Mouse (Mus musculus) liver, embryonic 15.5 days (tissue): ENCODE measurements around the gene Gpsm3. TPM values are rescaled to one million over a fixed set of nuclear protein-coding genes. Genes with fewer than 3 reads are reported as not detected.

Experiments used
- ATAC-seq: fragments of 200-750 bp; cut with Nextera tagmentation; 2 replicates; pipeline ENCODE4 v1.8.0; 2017; ENCODE audit warnings: moderate number of reproducible peaks, mild to moderate bottlenecking, moderate library complexity; ENCODE audit not compliant: insufficient read depth
- H3K27ac ChIP-seq: fragments of 300-500 bp; sonication (generic); replicated peaks from 2 replicates; pipeline ENCODE4 v1.5.1; 2015; ENCODE audit warnings: mild to moderate bottlenecking, inconsistent platforms
- H3K27me3 ChIP-seq: fragments of 300-500 bp; sonication (generic); 2 replicates; pipeline ENCODE4 v1.6.1; 2015; ENCODE audit warnings: mild to moderate bottlenecking, inconsistent platforms
- H3K36me3 ChIP-seq: fragments of 300-500 bp; sonication (generic); replicated peaks from 2 replicates; pipeline ENCODE4 v1.6.1; 2015; ENCODE audit warnings: moderate library complexity, mild to moderate bottlenecking, inconsistent platforms
- H3K4me1 ChIP-seq: fragments of 300-500 bp; sonication (generic); replicated peaks from 2 replicates; pipeline ENCODE4 v1.6.1; 2015; ENCODE audit warnings: inconsistent platforms
- H3K4me2 ChIP-seq: fragments of 300-500 bp; sonication (generic); 2 replicates; pipeline ENCODE4 v1.6.1; 2015; ENCODE audit warnings: moderate library complexity, mild to moderate bottlenecking, inconsistent platforms
- H3K4me3 ChIP-seq: fragments of 300-500 bp; sonication (generic); replicated peaks from 2 replicates; pipeline ENCODE4 v1.5.1; 2015; ENCODE audit warnings: mild to moderate bottlenecking, inconsistent platforms
- H3K9ac ChIP-seq: fragments of 300-500 bp; sonication (generic); 2 replicates; pipeline ENCODE4 v1.6.1; 2015; ENCODE audit warnings: moderate library complexity, mild to moderate bottlenecking, inconsistent platforms
- H3K9me3 ChIP-seq: fragments of 300-500 bp; sonication (generic); replicated peaks from 2 replicates; pipeline ENCODE4 v1.6.1; 2016; ENCODE audit warnings: inconsistent platforms
- whole genome bisulfite sequencing: fragments of 180-500 bp; shearing (Covaris S2); methylation state at CpG from one replicate; pipeline ENCODE4 v1.1.7; 2015; ENCODE audit warnings: mixed read lengths; ENCODE audit not compliant: insufficient replicate concordance; 5-methylcytosine and 5-hydroxymethylcytosine counted together
- polyA plus RNA-seq: library from polyadenylated mRNA; unstranded; fragments of >200 nt; fragmentation: Nextera tagmentation; extraction: Ambion mirVana; gene quantifications from 2 replicates; pipeline ENCODE4 v1.2.1, GENCODE M21; 2015

The Gpsm3 gene
- polyA plus RNA-seq, 1 experiment from 2014 or later: 14.9 TPM

GRCm38 (mm10) chr17:34603375-34604060 lies 13.9 kb downstream of the Gpsm3 start, which contains the start of gene Rnf5:
Rnf5 (minus strand) TSS chr17:34603690.
- Histone ChIP-seq H3K27me3 (no peaks in the 10 kb centered on the region), H3K4me3 (peak within 1 kb of the TSS; percentile 89), H3K9me3 (no peaks in the 10 kb centered on the region), H3K4me2 (peak within 1 kb of the TSS; percentile 97), H3K9ac (peak within 1 kb of the TSS; percentile 94), H3K27ac (peak within 1 kb of the TSS; percentile 89), H3K36me3 (peaks cover 23% of the 10 kb centered on the region), H3K4me1 (peaks cover 71% of the 10 kb centered on the region)
- WGBS: under 1% methylated on average over 30 of the region's 30 CpGs
- peak; percentile 89 for ATAC-seq

GRCm38 (mm10) chr17:34604061-34604508 lies 14.5 kb downstream of the Gpsm3 start, which contains the start of gene Agpat1:
Agpat1 (plus strand) TSS chr17:34604262.
- Histone ChIP-seq H3K27me3 (no peaks in the 10 kb centered on the region), H3K9me3 (no peaks in the 10 kb centered on the region), H3K4me1 (peaks cover 73% of the 10 kb centered on the region), H3K9ac (peak within 1 kb of the TSS; percentile 94), H3K27ac (peak within 1 kb of the TSS; percentile 89), H3K4me3 (peak within 1 kb of the TSS; percentile 89), H3K36me3 (peaks cover 23% of the 10 kb centered on the region), H3K4me2 (peak within 1 kb of the TSS; percentile 97)
- ATAC-seq: peak; percentile 79
- WGBS: 0% methylated on average over 35 of the region's 35 CpGs

DNA sequence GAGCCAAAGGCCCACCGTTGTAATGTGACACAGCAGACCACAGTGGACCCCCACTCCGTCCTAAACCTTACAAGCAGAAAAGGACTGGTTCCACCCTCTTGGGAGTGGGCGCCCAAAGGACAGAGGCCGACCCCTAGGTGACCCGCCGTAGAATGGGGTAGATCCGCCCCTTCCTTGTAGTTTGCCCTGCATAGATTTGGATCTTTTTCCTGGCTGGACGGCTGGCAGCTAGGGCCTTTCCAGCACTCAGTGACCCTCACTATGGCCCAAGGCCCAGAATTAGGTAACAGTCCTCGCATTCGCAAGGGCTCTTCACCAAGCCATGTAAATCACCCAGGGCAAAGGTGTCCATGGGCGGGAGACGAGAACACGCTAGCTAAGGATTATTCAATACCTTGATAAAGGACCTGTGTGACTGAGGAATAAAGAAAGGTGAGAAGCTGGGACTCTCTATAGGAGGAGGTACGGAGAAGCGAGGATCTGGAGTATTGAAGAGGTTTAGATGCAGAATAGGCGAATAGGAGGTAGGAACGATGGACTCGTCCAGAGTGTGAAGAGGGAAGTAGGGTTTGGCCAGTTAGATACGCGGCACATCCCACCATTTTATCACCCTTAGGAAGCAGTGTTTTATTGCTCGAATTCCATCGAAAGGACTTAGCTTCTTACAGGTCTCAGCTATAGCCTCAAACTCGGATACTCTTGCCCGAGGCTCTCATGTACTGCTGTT lies 15.1 kb downstream of the Gpsm3 start:
- peak overlapping the region; percentile 89 for H3K4me3 ChIP-seq
- peak overlapping the region; percentile 89 for H3K27ac ChIP-seq
- H3K4me1 ChIP-seq: peaks cover 69% of the 10 kb centered on the region
- H3K9ac ChIP-seq: peak overlapping the region; percentile 94
- peak overlapping the region; percentile 97 for H3K4me2 ChIP-seq
- H3K36me3 ChIP-seq: peaks cover 23% of the 10 kb centered on the region
- H3K27me3 ChIP-seq: no peaks in the 10 kb centered on the region
- ATAC-seq: no peak
- WGBS: 10% methylated on average over 24 of the region's 24 CpGs
- no peaks in the 10 kb centered on the region for H3K9me3 ChIP-seq

- peaks cover 21% of the 10 kb centered on the region for H3K36me3 ChIP-seq
- WGBS: under 1% methylated on average over 30 of the region's 30 CpGs
- H3K27me3 ChIP-seq: no peaks in the 10 kb centered on the region
- peak overlapping the region; percentile 94 for H3K9ac ChIP-seq
- no peaks in the 10 kb centered on the region for H3K9me3 ChIP-seq
- H3K4me1 ChIP-seq: peaks cover 61% of the 10 kb centered on the region
- peak overlapping the region; percentile 89 for H3K4me3 ChIP-seq
- peak overlapping the region; percentile 97 for H3K4me2 ChIP-seq
- peak overlapping the region; percentile 89 for H3K27ac ChIP-seq
- peak; percentile 10 for ATAC-seq
Observed at GRCm38 (mm10) chr17:34605609-34606008, 16.0 kb downstream of the Gpsm3 start.

DNA sequence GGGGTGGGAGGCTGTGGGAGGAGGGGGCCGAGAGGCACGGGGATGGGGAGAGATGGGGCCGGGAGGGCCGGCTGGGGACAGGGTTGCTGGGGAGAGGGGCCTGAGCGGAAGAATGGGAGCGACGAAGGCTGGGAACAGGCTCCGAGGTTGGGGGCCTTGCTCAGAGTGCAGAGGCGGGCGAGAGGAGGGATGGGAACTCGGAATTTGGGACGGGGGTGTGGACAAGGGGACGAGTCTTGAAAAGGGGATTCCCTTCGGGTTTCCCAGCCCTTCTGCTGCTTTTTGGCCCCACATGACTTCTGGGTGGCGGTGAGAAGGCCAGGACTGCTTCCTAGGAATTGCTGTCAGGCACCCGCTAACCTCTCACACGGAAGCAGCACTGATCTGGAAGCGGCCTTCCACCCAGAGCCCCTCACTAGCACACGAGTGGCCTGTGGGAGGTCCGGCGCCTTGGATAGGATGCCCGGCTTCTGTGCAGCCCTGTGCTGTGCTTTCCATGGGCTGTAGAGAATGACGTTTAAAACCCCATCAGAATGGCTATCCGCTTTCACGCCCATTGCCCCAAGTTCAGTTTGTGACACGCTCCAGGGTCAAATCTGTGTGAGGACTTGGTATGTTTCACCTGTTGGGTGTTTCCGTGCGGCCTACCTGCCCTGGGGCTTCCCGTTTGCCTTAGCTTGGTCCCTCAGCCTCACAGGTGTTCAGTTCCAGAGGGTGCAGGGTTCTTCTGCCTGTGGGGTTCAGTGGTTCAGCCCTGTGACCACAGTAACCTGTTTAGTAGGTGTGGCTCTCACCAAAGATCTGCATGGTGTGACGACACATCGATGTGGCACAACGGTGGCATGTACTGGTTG lies 16.8 kb downstream of the Gpsm3 start:
- H3K4me3 ChIP-seq: peak overlapping the region; percentile 89
- no peaks in the 10 kb centered on the region for H3K9me3 ChIP-seq
- H3K36me3 ChIP-seq: peaks cover 23% of the 10 kb centered on the region
- 10% methylated on average over 32 of the region's 32 CpGs for WGBS
- H3K4me1 ChIP-seq: peaks cover 61% of the 10 kb centered on the region
- no peak for ATAC-seq
- H3K27me3 ChIP-seq: no peaks in the 10 kb centered on the region
- peak overlapping the region; percentile 97 for H3K4me2 ChIP-seq
- H3K27ac ChIP-seq: peak overlapping the region; percentile 89
- H3K9ac ChIP-seq: peak overlapping the region; percentile 94

DNA sequence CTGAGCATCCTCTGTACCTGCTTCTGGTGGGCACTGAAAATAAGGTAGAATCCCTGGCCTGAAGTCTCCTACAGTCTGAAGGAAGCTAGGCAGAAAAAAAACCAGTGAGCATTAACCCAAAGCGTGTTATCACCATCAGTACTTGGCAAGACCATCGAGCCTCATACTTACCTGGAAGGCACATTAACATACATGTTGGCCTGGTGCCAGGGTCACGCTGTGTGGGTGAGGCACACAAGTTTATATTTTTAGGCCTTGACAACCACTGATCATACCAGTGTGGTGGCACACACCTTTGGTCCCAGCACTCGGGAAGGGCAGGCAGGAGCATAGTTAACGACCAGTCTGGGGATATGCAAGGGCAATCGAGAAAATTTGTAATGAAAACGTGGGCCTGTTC lies 18.4 kb downstream of the Gpsm3 start:
- 72% methylated on average over 7 of the region's 7 CpGs for WGBS
- H3K9me3 ChIP-seq: no peaks in the 10 kb centered on the region
- peaks cover 58% of the 10 kb centered on the region for H3K4me1 ChIP-seq
- no peaks in the 10 kb centered on the region for H3K27me3 ChIP-seq
- no peak overlapping the region for H3K4me2 ChIP-seq
- H3K36me3 ChIP-seq: peaks cover 33% of the 10 kb centered on the region
- 0 out of 2 replicates have a peak overlapping the region, but pooled peaks have one; percentile 19 for H3K27ac ChIP-seq
- ATAC-seq: no peak
- H3K9ac ChIP-seq: no peak overlapping the region
- no peak overlapping the region for H3K4me3 ChIP-seq

DNA sequence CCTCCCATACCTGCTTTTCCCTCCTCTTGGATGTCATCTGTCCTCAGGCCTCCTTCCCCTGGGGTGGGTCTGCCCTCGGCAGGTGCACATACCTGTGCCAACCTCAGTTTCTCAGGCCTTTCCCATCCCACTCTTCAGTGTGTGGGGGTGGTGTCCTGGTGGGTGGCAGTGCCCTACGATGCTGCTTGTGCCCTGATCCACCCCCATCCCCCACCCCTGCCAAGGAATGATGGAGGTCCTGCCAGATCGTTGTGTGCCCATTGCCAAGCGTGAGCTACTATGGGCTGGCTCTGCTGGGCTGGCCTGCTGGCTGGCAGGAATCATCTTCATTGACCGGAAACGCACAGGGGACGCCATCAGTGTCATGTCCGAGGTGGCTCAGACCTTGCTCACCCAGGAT lies 21.4 kb downstream of the Gpsm3 start:
- peaks cover 41% of the 10 kb centered on the region for H3K36me3 ChIP-seq
- WGBS: 84% methylated on average over 8 of the region's 8 CpGs

GRCm38 (mm10) chr17:34613054-34613645 lies 23.5 kb downstream of the Gpsm3 start:
- peak overlapping the region; percentile 70 for H3K27ac ChIP-seq
- 36% methylated on average over 11 of the region's 11 CpGs for WGBS
- H3K9me3 ChIP-seq: no peaks in the 10 kb centered on the region
- no peak overlapping the region for H3K4me3 ChIP-seq
- H3K4me1 ChIP-seq: peaks cover 40% of the 10 kb centered on the region
- H3K36me3 ChIP-seq: peaks cover 50% of the 10 kb centered on the region
- no peak overlapping the region for H3K9ac ChIP-seq
- no peak overlapping the region for H3K4me2 ChIP-seq
- ATAC-seq: peak; percentile 62
- H3K27me3 ChIP-seq: no peaks in the 10 kb centered on the region

More for the DNA sequence above, 21.4 kb downstream of the Gpsm3 start:
- ATAC-seq: no peak
- Histone ChIP-seq H3K9me3 (no peaks in the 10 kb centered on the region), H3K4me2 (no peak overlapping the region), H3K4me1 (peaks cover 61% of the 10 kb centered on the region), H3K9ac (no peak overlapping the region), H3K27me3 (no peaks in the 10 kb centered on the region), H3K27ac (no peak overlapping the region), H3K4me3 (no peak overlapping the region)

GRCm38 (mm10) chr17:34613830-34614229 lies 24.2 kb downstream of the Gpsm3 start:
- peaks cover 50% of the 10 kb centered on the region for H3K36me3 ChIP-seq
- H3K4me2 ChIP-seq: no peak overlapping the region
- no peak for ATAC-seq
- no peaks in the 10 kb centered on the region for H3K9me3 ChIP-seq
- peaks cover 33% of the 10 kb centered on the region for H3K4me1 ChIP-seq
- no peak overlapping the region for H3K4me3 ChIP-seq
- 75% methylated on average over 10 of the region's 10 CpGs for WGBS
- H3K27ac ChIP-seq: peak overlapping the region; percentile 70
- H3K27me3 ChIP-seq: no peaks in the 10 kb centered on the region
- H3K9ac ChIP-seq: no peak overlapping the region

DNA sequence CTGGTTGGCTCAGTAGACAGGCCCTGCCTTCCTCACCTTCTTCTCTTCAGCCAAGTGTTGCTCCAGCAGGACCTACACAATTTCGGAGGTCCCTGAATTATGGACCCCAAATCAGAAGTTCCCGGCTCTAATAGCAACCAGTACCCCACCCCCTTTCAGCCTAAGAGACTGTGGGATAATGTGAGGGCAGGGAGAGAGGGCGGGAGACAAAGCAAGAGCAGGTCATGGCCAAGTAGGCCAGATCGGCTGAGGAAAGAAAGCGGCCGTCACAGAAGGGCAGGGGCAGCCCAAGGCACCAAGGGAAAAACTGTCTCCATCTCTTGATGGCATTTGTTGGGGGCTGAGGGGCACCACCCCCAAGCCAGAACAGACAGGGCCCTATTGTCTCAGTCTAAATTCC lies 26.3 kb downstream of the Gpsm3 start, which contains the start of gene Egfl8:
Gene Egfl8, minus strand, starts transcription at position 101 of the 400 bp plus-strand sequence.
- Histone ChIP-seq H3K4me1 (peaks cover 36% of the 10 kb centered on the region), H3K36me3 (peaks cover 41% of the 10 kb centered on the region), H3K4me3 (no peak within 1 kb of the TSS), H3K27ac (no peak within 1 kb of the TSS), H3K9ac (no peak within 1 kb of the TSS), H3K4me2 (no peak within 1 kb of the TSS), H3K27me3 (no peaks in the 10 kb centered on the region), H3K9me3 (no peaks in the 10 kb centered on the region)
- ATAC-seq: no peak
- WGBS: 63% methylated on average over 6 of the region's 6 CpGs
